In the genomic region with DNA sequence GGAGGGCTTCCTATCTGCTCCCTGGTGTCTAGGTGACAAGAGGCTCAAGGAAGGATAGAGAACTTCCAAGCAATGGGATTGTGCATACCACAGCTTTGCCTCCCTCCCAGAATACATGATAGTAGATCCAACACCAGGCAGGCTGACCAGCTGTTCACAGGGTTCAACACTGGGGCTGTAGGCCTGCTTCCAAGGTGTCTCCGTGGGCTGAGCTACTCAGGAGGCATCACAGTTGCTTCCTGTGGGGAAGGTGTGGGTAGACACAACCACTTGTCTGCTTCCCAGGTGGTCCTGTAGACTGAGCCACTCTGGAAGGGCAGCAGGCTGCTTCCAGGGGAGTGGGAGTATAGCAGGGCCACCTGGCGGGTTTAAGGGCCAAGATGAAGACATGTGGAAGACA, we compare ENCODE assay signal across 23 mouse cellular contexts. TPM values are rescaled to one million over a fixed set of nuclear protein-coding genes. Genes with fewer than 3 reads are reported as not detected.
A peak's percentile ranks its signal among the peaks of the same experiment; 100 is the strongest.
DNase-seq lines count a peak whose midpoint lies in the region; ATAC-seq and TF ChIP-seq lines count a peak whose summit lies in the region.
"Had no signal": no experiment of that assay in that cellular context is flagged by ENCODE, and none has a peak within 500 bp of the region (broad histone marks: within the 10 kb centered on the region; RNA-seq: fewer than 3 reads in every experiment).

No protein-coding gene starts in this region.

- H3K9ac ChIP-seq in liver, embryonic 12.5 days, result no peak overlapping the region
- no peak overlapping the region for H3K9ac ChIP-seq in heart, embryonic 11.5 days (ENCODE audit: low read depth, low read length)
- H3K9ac ChIP-seq: embryonic facial prominence, embryonic 12.5 days; forebrain, embryonic 12.5 days; forebrain, embryonic 15.5 days; heart, embryonic 13.5 days; hindbrain, embryonic 14.5 days had no signal

- peaks cover 20% of the 10 kb centered on the region for H3K4me1 ChIP-seq in liver, embryonic 12.5 days
- H3K4me1 ChIP-seq in heart, embryonic 11.5 days (ENCODE audit: control insufficient read depth, insufficient read depth, low read length), result no peaks in the 10 kb centered on the region
- H3K4me1 ChIP-seq: embryonic facial prominence, embryonic 12.5 days; forebrain, embryonic 12.5 days; forebrain, embryonic 15.5 days had no signal

- H3K36me3 ChIP-seq in liver, embryonic 12.5 days, result peaks cover 91% of the 10 kb centered on the region
- no peaks in the 10 kb centered on the region for H3K36me3 ChIP-seq in myocyte (ENCODE audit: control insufficient read depth, insufficient read depth)
- peaks cover 9% of the 10 kb centered on the region for H3K36me3 ChIP-seq in heart, embryonic 11.5 days (ENCODE audit: control insufficient read depth, insufficient read depth, low read length)

- peak overlapping the region; percentile 36; the same call in 1 of the 2 replicates for H3K27ac ChIP-seq in left cerebral cortex, adult 2 months
- H3K27ac ChIP-seq in liver, embryonic 12.5 days, result 0 out of 2 replicates have a peak overlapping the region, but pooled peaks have one; percentile 2
- H3K27ac ChIP-seq in heart, embryonic 11.5 days (ENCODE audit: low read depth, low read length), result no peak overlapping the region
- H3K27ac ChIP-seq: embryonic facial prominence, embryonic 12.5 days; forebrain, embryonic 12.5 days; forebrain, embryonic 15.5 days; heart, embryonic 13.5 days; hindbrain, embryonic 14.5 days; hindbrain, postnatal 0 days had no signal

- no peak for TF ChIP-seq POLR2A in myocyte (IDR thresholded peaks at IDR 0.05; ENCODE audit: insufficient read length, low read depth)

- WGBS in liver, embryonic 12.5 days (ENCODE audit: insufficient replicate concordance), result 71% methylated on average over 2 of the region's 2 CpGs
- WGBS in heart, embryonic 11.5 days (ENCODE audit: insufficient replicate concordance), result 68% methylated on average over 2 of the region's 2 CpGs

- DNase-seq in left cerebral cortex, adult 2 months (ENCODE audit: extremely low spot score in 1 of 2, low spot score in 2 of 2), result no peak
- DNase-seq in left cerebral cortex, adult 11 months (ENCODE audit: low spot score), result no peak
- DNase-seq in liver, result no peak
- DNase-seq: adrenal gland, postnatal 10 days; adrenal gland, postnatal 36 days; cerebellum, adult 18-20 months; cerebellum, adult 9-10 months; cerebellum, postnatal 14 days; gastrocnemius, postnatal 25 days; heart, adult 18-20 months; heart, postnatal 14 days; heart, postnatal 4 days had no signal

- no peak for TF ChIP-seq CTCF in left cerebral cortex, adult 2 months (IDR thresholded peaks at IDR 0.05)

- H3ac ChIP-seq in myocyte (ENCODE audit: control insufficient read depth, insufficient read length), result no peak overlapping the region

- no peaks in the 10 kb centered on the region for H3K27me3 ChIP-seq in liver, embryonic 12.5 days (replicated peaks)
- H3K27me3 ChIP-seq in myocyte (ENCODE audit: control insufficient read depth, insufficient read depth, insufficient read length), result no peaks in the 10 kb centered on the region
- no peaks in the 10 kb centered on the region for H3K27me3 ChIP-seq in heart, embryonic 11.5 days (ENCODE audit: control insufficient read depth, insufficient read depth, low read length)
- H3K27me3 ChIP-seq: embryonic facial prominence, embryonic 12.5 days; forebrain, embryonic 12.5 days; forebrain, embryonic 15.5 days; heart, embryonic 13.5 days had no signal

- H3K4me3 ChIP-seq in left cerebral cortex, adult 2 months, result no peak overlapping the region
- no peak overlapping the region for H3K4me3 ChIP-seq in liver, embryonic 12.5 days
- no peak overlapping the region for H3K4me3 ChIP-seq in myocyte
- H3K4me3 ChIP-seq in heart, embryonic 11.5 days (ENCODE audit: low read depth, low read length), result no peak overlapping the region
- H3K4me3 ChIP-seq: embryonic facial prominence, embryonic 12.5 days; erythroblast, embryonic 14.5 days; forebrain, embryonic 12.5 days; forebrain, embryonic 15.5 days; heart, embryonic 13.5 days had no signal

- no peaks in the 10 kb centered on the region for H3K79me2 ChIP-seq in myocyte (ENCODE audit: control insufficient read depth, insufficient read depth)

- no peak overlapping the region for H3K4me2 ChIP-seq in liver, embryonic 12.5 days
- no peak overlapping the region for H3K4me2 ChIP-seq in myocyte (ENCODE audit: low read depth)
- H3K4me2 ChIP-seq in heart, embryonic 11.5 days, result no peak overlapping the region
- H3K4me2 ChIP-seq: embryonic facial prominence, embryonic 12.5 days; forebrain, embryonic 12.5 days; forebrain, embryonic 15.5 days; heart, embryonic 13.5 days; hindbrain, embryonic 14.5 days had no signal

- intact Hi-C loops in left cerebral cortex, adult 2 months (cut with DNase I), result no loop called here

- no peak for ATAC-seq in liver, embryonic 12.5 days
- ATAC-seq in heart, embryonic 11.5 days (replicated peaks; ENCODE audit: insufficient number of reproducible peaks, low FRiP score, low TSS enrichment), result no peak
- ATAC-seq: CD4-positive, CD25-positive, alpha-beta regulatory T cell, adult 4 months; forebrain, embryonic 15.5 days; hindbrain, postnatal 0 days had no signal

- H3K9me3 ChIP-seq in liver, embryonic 12.5 days (replicated peaks), result no peaks in the 10 kb centered on the region
- H3K9me3 ChIP-seq in heart, embryonic 11.5 days (replicated peaks; ENCODE audit: control insufficient read depth, low read length), result no peaks in the 10 kb centered on the region
- H3K9me3 ChIP-seq: embryonic facial prominence, embryonic 12.5 days; forebrain, embryonic 12.5 days; forebrain, embryonic 15.5 days; heart, embryonic 13.5 days had no signal

TF ChIP-seq in myocyte, 11 proteins besides CTCF, POLR2A, EP300 and RAD21:
- TF ChIP-seq MYOG (IDR thresholded peaks at IDR 0.05; ENCODE audit: control insufficient read depth in 1 of 3, insufficient read depth in 1 of 3, insufficient read length in 2 of 3, low read depth in 2 of 3), result peak; percentile 27 to 91 (median 83)
- no peak for TF ChIP-seq TCF3 (IDR thresholded peaks at IDR 0.05; ENCODE audit: insufficient read length, low read depth)
- TF ChIP-seq MAX (IDR thresholded peaks at IDR 0.05; ENCODE audit: low read depth), result no peak
- TF ChIP-seq MYOD1 (IDR thresholded peaks at IDR 0.05; ENCODE audit: control insufficient read depth in 1 of 3, insufficient read length in 2 of 3, low read depth in 2 of 3), result peak in 2 of 3 experiments; percentile 90 to 92
TF ChIP-seq in myocyte: peak in this region for 2.

RNA-seq across cellular contexts. Expression of a gene that starts 35.8 kb away (rescaled TPM):
- total RNA-seq in left cerebral cortex, adult 2 months (2021), result 10 to 100 TPM; 55.8 to 59.3 TPM
- 31.6 and 35.2 TPM in 2 replicates for polyA plus RNA-seq in liver, embryonic 12.5 days (2016; fragmentation: Nextera tagmentation; extraction: Ambion mirVana)
- polyA plus RNA-seq in myocyte (2012; fragmentation: generic; extraction: Trizol), result 35.8 TPM
- 17.8 and 21.0 TPM in 2 replicates for polyA plus RNA-seq in heart, embryonic 11.5 days (2014; fragmentation: Nextera tagmentation; extraction: Ambion mirVana)
